Mouse (Mus musculus): ENCODE measurements around the gene Wfdc15b.

The Wfdc15b gene

GRCm38 (mm10) chr2:164177831-164178230, 43.6 kb downstream of the Wfdc15b start:
- no peak for DNase-seq (ENCODE audit: low spot score)

GRCm38 (mm10) chr2:164175850-164176249, 45.6 kb downstream of the Wfdc15b start:
- DNase-seq (ENCODE audit: low spot score) = no peak

- DNase-seq (ENCODE audit: low spot score) = no peak
These were observed 46.6 kb downstream of the Wfdc15b start for GRCm38 (mm10) chr2:164174649-164175395.

- no peak for DNase-seq (ENCODE audit: low spot score)
These were observed 48.1 kb downstream of the Wfdc15b start for GRCm38 (mm10) chr2:164173394-164173793.

GRCm38 (mm10) chr2:164170902-164171301, 50.6 kb downstream of the Wfdc15b start, which contains the start of gene Kcns1:
Gene Kcns1 (minus strand): TSS chr2:164171113.
- no peak for DNase-seq (ENCODE audit: low spot score)

- DNase-seq (ENCODE audit: low spot score) = no peak
These were observed 51.1 kb downstream of the Wfdc15b start for GRCm38 (mm10) chr2:164170326-164170725.

- DNase-seq (ENCODE audit: low spot score) = peak; percentile 38
These were observed 52.9 kb downstream of the Wfdc15b start for GRCm38 (mm10) chr2:164168571-164168946.

GRCm38 (mm10) chr2:164167752-164168570, 53.5 kb downstream of the Wfdc15b start:
- DNase-seq (ENCODE audit: low spot score) = no peak

GRCm38 (mm10) chr2:164164941-164165340, 56.5 kb downstream of the Wfdc15b start:
- no peak for DNase-seq (ENCODE audit: low spot score)

Data from T-cell, adult 2 months (primary cell).